Mouse (Mus musculus) testis, adult 2 months (tissue): ENCODE measurements around the gene Samd4.

Experiments used
- CTCF ChIP-seq: fragments of 200-500 bp; IDR thresholded peaks from 2 replicates; pipeline ENCODE4 v1.5.1; 2012; ENCODE audit warnings: low read depth, mild to moderate bottlenecking, inconsistent platforms, low read length, moderate library complexity; ENCODE audit not compliant: control insufficient read depth, insufficient read depth, insufficient replicate concordance
- POLR2A ChIP-seq: fragments of 200-500 bp; IDR thresholded peaks from 2 replicates; pipeline ENCODE4 v1.6.1; 2012; ENCODE audit warnings: low read depth, mild to moderate bottlenecking, inconsistent platforms, low read length, moderate library complexity; ENCODE audit not compliant: control insufficient read depth

DNA sequence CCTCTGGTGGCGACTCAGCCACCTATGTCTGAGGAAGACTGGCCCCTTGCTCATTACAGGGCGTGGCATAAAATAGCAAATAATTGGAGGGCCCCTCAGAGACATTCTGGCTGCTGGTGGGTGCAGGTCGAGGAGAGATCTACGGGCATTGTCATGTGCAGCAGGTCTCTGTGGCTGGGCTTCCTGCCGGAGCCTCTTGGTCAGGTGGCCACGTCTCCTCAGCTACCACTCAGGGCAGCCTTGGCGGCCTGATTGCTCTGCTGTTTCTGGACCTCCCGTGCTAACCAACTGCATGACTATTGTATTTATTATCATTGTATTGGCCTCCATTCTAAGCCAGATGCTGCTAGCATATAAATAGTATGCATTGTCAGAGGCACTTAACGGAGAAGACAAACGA is 95.0 kb downstream of the Samd4 start:
- TF ChIP-seq CTCF (no peak), POLR2A (no peak)
